Mouse (Mus musculus) liver, embryonic 14.5 days (tissue): Measurements from ENCODE around the gene 4931429L15Rik.

Experiments
- CTCF ChIP-seq: IDR thresholded peaks from 2 replicates; pipeline ENCODE4 v1.5.1; 2016; ENCODE audit warnings: antibody characterized with exemption, low read depth, control low read depth
- EP300 ChIP-seq: IDR thresholded peaks from 2 replicates; pipeline ENCODE4 v1.6.1; 2016; ENCODE audit warnings: antibody characterized with exemption, low read depth

DNA sequence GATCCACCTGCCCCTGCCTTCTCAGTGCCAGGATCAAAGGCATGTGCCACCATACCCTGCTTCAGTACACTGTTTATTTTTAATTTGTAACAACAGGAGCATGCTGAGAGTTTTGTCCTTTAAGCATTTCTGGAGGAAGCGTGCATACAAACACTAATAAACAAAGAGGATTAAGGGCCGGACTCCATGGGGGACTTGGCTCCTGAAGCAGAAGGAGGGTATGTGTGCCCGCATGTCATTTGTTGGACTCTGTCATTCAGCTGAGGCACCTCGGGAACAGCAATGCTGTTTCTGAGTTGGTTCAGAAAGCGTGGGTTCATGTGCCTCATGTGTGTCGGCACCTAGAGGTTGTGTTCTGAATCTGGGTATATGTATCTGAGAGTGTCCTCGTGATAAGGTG is 17.5 kb upstream of the 4931429L15Rik start:
- TF ChIP-seq CTCF (no peak), EP300 (no peak)
